Mouse (Mus musculus): ENCODE measurements around the gene Gpn2. TPM values are rescaled to one million over a fixed set of nuclear protein-coding genes. Genes with fewer than 3 reads are reported as not detected.

The Gpn2 gene
- polyA plus RNA-seq, 1 experiment = 32.2 TPM

GRCm38 (mm10) chr4:133552768-133553447 lies 31.3 kb upstream of the Gpn2 start, which contains the start of gene Nr0b2:
TSS of gene Nr0b2 (plus strand) at chr4:133553376.
- H3K4me2 ChIP-seq (ENCODE audit: low read depth) = no peak within 1 kb of the TSS
- no peak for TF ChIP-seq MAX (IDR thresholded peaks at IDR 0.05; ENCODE audit: low read depth)
- TF ChIP-seq TCF12 (IDR thresholded peaks at IDR 0.05; ENCODE audit: insufficient read depth, poor library complexity, severe bottlenecking) = no peak
- no peak for TF ChIP-seq TCF3 (IDR thresholded peaks at IDR 0.05; ENCODE audit: insufficient read length, low read depth)
- TF ChIP-seq POLR2A (IDR thresholded peaks at IDR 0.05; ENCODE audit: insufficient read length, low read depth) = no peak
- TF ChIP-seq E2F4 (IDR thresholded peaks at IDR 0.05; ENCODE audit: insufficient read depth) = no peak
- TF ChIP-seq USF1 (IDR thresholded peaks at IDR 0.05; ENCODE audit: low read depth) = no peak
- no peak for TF ChIP-seq REST (IDR thresholded peaks at IDR 0.05; ENCODE audit: insufficient read depth, insufficient read length)
- no peak for TF ChIP-seq POLR2AphosphoS2 (IDR thresholded peaks at IDR 0.05; ENCODE audit: insufficient read length, low read depth)
- TF ChIP-seq MYOG (IDR thresholded peaks at IDR 0.05; ENCODE audit: control insufficient read depth in 1 of 3, insufficient read depth in 1 of 3, insufficient read length in 2 of 3, low read depth in 2 of 3) = no peak
- no peak for TF ChIP-seq MYOD1 (IDR thresholded peaks at IDR 0.05; ENCODE audit: control insufficient read depth in 1 of 3, insufficient read length in 2 of 3, low read depth in 2 of 3)
- no peak for TF ChIP-seq CEBPB (IDR thresholded peaks at IDR 0.05; ENCODE audit: insufficient read depth, poor library complexity, severe bottlenecking)
- TF ChIP-seq SRF (IDR thresholded peaks at IDR 0.05; ENCODE audit: control insufficient read depth, insufficient read length, low read depth) = no peak
- H3K36me3 ChIP-seq (ENCODE audit: control insufficient read depth, insufficient read depth) = no peaks in the 10 kb centered on the region
- no peaks in the 10 kb centered on the region for H3K79me2 ChIP-seq (ENCODE audit: control insufficient read depth, insufficient read depth)
- H3K4me3 ChIP-seq = no peak within 1 kb of the TSS
- H3ac ChIP-seq (ENCODE audit: control insufficient read depth, insufficient read length) = no peak within 1 kb of the TSS
- H3K27me3 ChIP-seq (ENCODE audit: control insufficient read depth, insufficient read depth, insufficient read length) = peaks cover 39% of the 10 kb centered on the region

GRCm38 (mm10) chr4:133553448-133554330 lies 30.5 kb upstream of the Gpn2 start:
- no peak overlapping the region for H3K4me2 ChIP-seq (ENCODE audit: low read depth)
- H3K27me3 ChIP-seq (ENCODE audit: control insufficient read depth, insufficient read depth, insufficient read length) = peaks cover 39% of the 10 kb centered on the region
- no peak for TF ChIP-seq E2F4 (IDR thresholded peaks at IDR 0.05; ENCODE audit: insufficient read depth)
- TF ChIP-seq TCF3 (IDR thresholded peaks at IDR 0.05; ENCODE audit: insufficient read length, low read depth) = no peak
- TF ChIP-seq POLR2A (IDR thresholded peaks at IDR 0.05; ENCODE audit: insufficient read length, low read depth) = no peak
- TF ChIP-seq POLR2AphosphoS2 (IDR thresholded peaks at IDR 0.05; ENCODE audit: insufficient read length, low read depth) = no peak
- H3ac ChIP-seq (ENCODE audit: control insufficient read depth, insufficient read length) = no peak overlapping the region
- H3K4me3 ChIP-seq = no peak overlapping the region
- H3K36me3 ChIP-seq (ENCODE audit: control insufficient read depth, insufficient read depth) = no peaks in the 10 kb centered on the region
- no peaks in the 10 kb centered on the region for H3K79me2 ChIP-seq (ENCODE audit: control insufficient read depth, insufficient read depth)

GRCm38 (mm10) chr4:133557041-133557717 lies 27.0 kb upstream of the Gpn2 start:
- Histone ChIP-seq H3K4me2 (ENCODE audit: low read depth) (no peak overlapping the region), H3K36me3 (ENCODE audit: control insufficient read depth, insufficient read depth) (no peaks in the 10 kb centered on the region), H3K27me3 (ENCODE audit: control insufficient read depth, insufficient read depth, insufficient read length) (peaks cover 39% of the 10 kb centered on the region), H3ac (ENCODE audit: control insufficient read depth, insufficient read length) (no peak overlapping the region), H3K4me3 (no peak overlapping the region), H3K79me2 (ENCODE audit: control insufficient read depth, insufficient read depth) (no peaks in the 10 kb centered on the region)
- no peak for TF ChIP-seq MAX (IDR thresholded peaks at IDR 0.05; ENCODE audit: low read depth)

GRCm38 (mm10) chr4:133559846-133560245 lies 24.3 kb upstream of the Gpn2 start:
- no peak for TF ChIP-seq MAX (IDR thresholded peaks at IDR 0.05; ENCODE audit: low read depth)
- TF ChIP-seq MYOD1 (IDR thresholded peaks at IDR 0.05; ENCODE audit: control insufficient read depth in 1 of 3, insufficient read length in 2 of 3, low read depth in 2 of 3) = no peak
- TF ChIP-seq POLR2A (IDR thresholded peaks at IDR 0.05; ENCODE audit: insufficient read length, low read depth) = no peak
- no peak for TF ChIP-seq POLR2AphosphoS2 (IDR thresholded peaks at IDR 0.05; ENCODE audit: insufficient read length, low read depth)
- no peak for TF ChIP-seq CEBPB (IDR thresholded peaks at IDR 0.05; ENCODE audit: insufficient read depth, poor library complexity, severe bottlenecking)
- no peak for TF ChIP-seq REST (IDR thresholded peaks at IDR 0.05; ENCODE audit: insufficient read depth, insufficient read length)
- no peak for TF ChIP-seq TCF12 (IDR thresholded peaks at IDR 0.05; ENCODE audit: insufficient read depth, poor library complexity, severe bottlenecking)
- TF ChIP-seq TCF3 (IDR thresholded peaks at IDR 0.05; ENCODE audit: insufficient read length, low read depth) = no peak
- no peak for TF ChIP-seq SRF (IDR thresholded peaks at IDR 0.05; ENCODE audit: control insufficient read depth, insufficient read length, low read depth)
- no peak for TF ChIP-seq E2F4 (IDR thresholded peaks at IDR 0.05; ENCODE audit: insufficient read depth)
- TF ChIP-seq USF1 (IDR thresholded peaks at IDR 0.05; ENCODE audit: low read depth) = no peak
- no peak for TF ChIP-seq MYOG (IDR thresholded peaks at IDR 0.05; ENCODE audit: control insufficient read depth in 1 of 3, insufficient read depth in 1 of 3, insufficient read length in 2 of 3, low read depth in 2 of 3)
- H3K79me2 ChIP-seq (ENCODE audit: control insufficient read depth, insufficient read depth) = no peaks in the 10 kb centered on the region
- H3K36me3 ChIP-seq (ENCODE audit: control insufficient read depth, insufficient read depth) = no peaks in the 10 kb centered on the region
- no peak overlapping the region for H3K4me2 ChIP-seq (ENCODE audit: low read depth)
- no peak overlapping the region for H3K4me3 ChIP-seq
- H3K27me3 ChIP-seq (ENCODE audit: control insufficient read depth, insufficient read depth, insufficient read length) = peaks cover 17% of the 10 kb centered on the region
- H3ac ChIP-seq (ENCODE audit: control insufficient read depth, insufficient read length) = no peak overlapping the region
